Mouse (Mus musculus) embryonic fibroblast, embryonic 13.5 days (primary cell): Measurements from ENCODE around the gene Tnik.

Experiments used
- CTCF ChIP-seq: IDR thresholded peaks from 2 replicates; pipeline ENCODE4 v1.5.1; 2011; ENCODE audit warnings: mild to moderate bottlenecking, control low read depth, low read length, moderate library complexity, borderline replicate concordance; ENCODE audit not compliant: insufficient read depth
- POLR2A ChIP-seq: IDR thresholded peaks from 2 replicates; pipeline ENCODE4 v1.6.1; 2011; ENCODE audit warnings: low read depth, mild to moderate bottlenecking, control low read depth, low read length, moderate library complexity

DNA sequence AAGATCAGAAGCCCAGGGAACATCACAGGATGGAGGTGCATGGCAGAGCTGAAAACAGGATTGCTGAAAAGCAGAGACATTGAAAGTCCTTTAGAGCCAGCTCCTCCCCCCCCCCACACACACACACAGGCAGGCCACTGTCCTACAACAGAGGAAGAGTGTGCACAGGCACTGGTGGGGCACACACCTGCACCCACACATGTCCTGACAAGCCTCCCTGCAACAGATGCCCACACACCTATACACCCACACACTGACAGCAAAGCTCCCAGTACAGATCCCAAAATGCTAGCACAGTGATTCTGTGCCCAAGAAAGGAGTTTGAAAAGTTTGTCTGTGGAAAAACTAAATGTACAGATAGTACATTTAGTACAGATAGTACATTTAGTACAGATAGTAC is 391.7 kb downstream of the Tnik start:
- TF ChIP-seq POLR2A (no peak), CTCF (no peak)
